Mouse (Mus musculus) lung, embryonic 14.5 days (tissue): ENCODE measurements at regions not wholly inside any gene's neighbourhood (a gene's known extent, or its start where the extent isn't known, plus 50 kb on each side); places are given as distances from the start of the nearest gene placed in this dataset.

Experiments
- ATAC-seq: fragments of 200-750 bp; cut with Nextera tagmentation; 2 replicates; pipeline ENCODE4 v1.8.0; 2017; ENCODE audit warnings: mild to moderate bottlenecking, moderate TSS enrichment, moderate library complexity; ENCODE audit not compliant: insufficient read depth
- DNase-seq: peaks from one replicate; pipeline ENCODE4 v3.0.0-alpha.2; 2015
- H3K27ac ChIP-seq: fragments of 300-500 bp; sonication (generic); 2 replicates; pipeline ENCODE4 v1.5.1; 2014; ENCODE audit warnings: low read depth, mild to moderate bottlenecking, moderate library complexity
- H3K27me3 ChIP-seq: fragments of 300-500 bp; sonication (generic); 2 replicates; pipeline ENCODE4 v1.6.1; 2014; ENCODE audit warnings: low read length, control low read depth; ENCODE audit not compliant: insufficient read depth
- H3K36me3 ChIP-seq: fragments of 300-500 bp; sonication (generic); 2 replicates; pipeline ENCODE4 v1.6.1; 2014; ENCODE audit warnings: control low read depth; ENCODE audit not compliant: insufficient read depth
- H3K4me1 ChIP-seq: fragments of 300-500 bp; sonication (generic); 2 replicates; pipeline ENCODE4 v1.6.1; 2014; ENCODE audit warnings: antibody characterized with exemption, control low read depth; ENCODE audit not compliant: insufficient read depth
- H3K4me2 ChIP-seq: fragments of 300-500 bp; sonication (generic); 2 replicates; pipeline ENCODE4 v1.6.1; 2014; ENCODE audit warnings: mild to moderate bottlenecking
- H3K4me3 ChIP-seq: fragments of 300-500 bp; sonication (generic); 2 replicates; pipeline ENCODE4 v1.5.1; 2014; ENCODE audit warnings: low read depth, low read length
- H3K9ac ChIP-seq: fragments of 300-500 bp; sonication (generic); 2 replicates; pipeline ENCODE4 v1.6.1; 2014
- H3K9me3 ChIP-seq: fragments of 300-500 bp; sonication (generic); 2 replicates; pipeline ENCODE4 v1.6.1; 2016; ENCODE audit warnings: low read depth, low read length, control low read depth
- CTCF ChIP-seq: IDR thresholded peaks from 2 replicates; pipeline ENCODE4 v1.5.1; 2016; ENCODE audit warnings: antibody characterized with exemption, low read depth
- WGBS: fragments of 180-500 bp; shearing (Covaris S2); extraction: QIAGEN DNeasy Blood & Tissue Kit; methylation state at CpG from one replicate; pipeline ENCODE4 v1.1.7; 2014; 5-methylcytosine and 5-hydroxymethylcytosine counted together

DNA sequence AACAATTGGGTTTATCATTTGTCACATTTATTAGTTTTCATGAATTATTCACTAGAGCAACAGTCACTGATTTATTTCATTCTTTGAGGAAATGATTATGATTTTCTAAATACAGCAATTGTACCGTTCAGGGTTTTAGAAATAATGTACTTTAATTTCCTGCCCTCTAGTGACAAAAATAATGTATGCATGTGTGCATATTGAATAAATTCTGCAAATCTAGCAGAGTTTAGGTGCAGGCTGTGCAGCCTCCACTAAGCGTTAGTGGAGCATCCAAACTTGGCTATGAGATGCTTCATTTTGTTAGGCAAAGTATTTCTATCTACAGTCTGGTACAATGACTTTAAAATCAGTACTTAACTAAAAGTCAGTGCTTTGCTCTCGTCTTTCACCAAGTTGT is 642.1 kb upstream of the A830018L16Rik start:
- 62% methylated on average over 3 of the region's 3 CpGs for WGBS
- peak; percentile 66 for DNase-seq

DNA sequence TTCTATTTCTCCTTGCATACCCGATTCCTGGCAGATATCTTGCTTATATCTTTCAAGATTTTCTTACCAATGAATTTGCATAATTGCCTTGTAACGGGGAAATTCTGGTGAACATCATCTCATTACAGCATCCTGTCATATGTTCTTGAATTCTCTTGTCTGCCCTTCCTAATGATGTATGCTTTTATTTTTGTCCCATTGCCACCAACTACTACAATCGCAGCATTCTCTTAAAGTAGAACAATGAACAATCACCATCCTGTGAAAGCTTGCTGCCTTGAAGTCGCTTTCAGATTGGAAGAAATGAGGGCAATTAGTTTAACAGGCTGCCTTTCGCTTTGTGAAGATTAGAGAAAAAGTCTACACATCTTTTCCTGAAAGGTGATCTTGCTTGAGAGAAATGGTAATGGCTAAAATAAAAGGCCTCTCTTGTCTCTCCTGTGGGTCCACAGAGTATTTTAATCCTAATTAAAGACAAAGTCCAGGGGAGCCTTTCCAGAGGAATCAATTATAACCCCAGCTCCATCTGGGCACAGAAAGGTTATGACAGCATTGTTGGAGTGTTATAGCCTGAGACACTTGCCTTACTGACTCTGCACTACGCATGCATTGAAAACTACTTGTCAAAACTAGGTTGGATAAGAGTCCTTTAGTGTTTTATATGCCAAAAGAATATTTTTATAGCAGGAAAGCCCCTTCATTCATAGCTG is 619.7 kb upstream of the A830018L16Rik start:
- no peak overlapping the region for H3K9ac ChIP-seq
- no peaks in the 10 kb centered on the region for H3K9me3 ChIP-seq
- DNase-seq, result no peak
- no peaks in the 10 kb centered on the region for H3K4me1 ChIP-seq
- H3K36me3 ChIP-seq, result no peaks in the 10 kb centered on the region
- H3K4me2 ChIP-seq, result no peak overlapping the region
- H3K27ac ChIP-seq, result no peak overlapping the region
- ATAC-seq, result no peak
- WGBS, result 73% methylated on average over 6 of the region's 6 CpGs
- H3K4me3 ChIP-seq, result no peak overlapping the region
- H3K27me3 ChIP-seq, result no peaks in the 10 kb centered on the region
- TF ChIP-seq CTCF, result no peak

More for the DNA sequence above, 642.1 kb upstream of the A830018L16Rik start:
- Histone ChIP-seq H3K9me3 (no peaks in the 10 kb centered on the region), H3K27me3 (no peaks in the 10 kb centered on the region), H3K27ac (no peak overlapping the region), H3K4me1 (no peaks in the 10 kb centered on the region), H3K4me2 (no peak overlapping the region), H3K36me3 (no peaks in the 10 kb centered on the region), H3K9ac (no peak overlapping the region), H3K4me3 (no peak overlapping the region)
- TF ChIP-seq CTCF, result peak; percentile 34; the same call in 1 of the 2 replicates
- no peak for ATAC-seq

DNA sequence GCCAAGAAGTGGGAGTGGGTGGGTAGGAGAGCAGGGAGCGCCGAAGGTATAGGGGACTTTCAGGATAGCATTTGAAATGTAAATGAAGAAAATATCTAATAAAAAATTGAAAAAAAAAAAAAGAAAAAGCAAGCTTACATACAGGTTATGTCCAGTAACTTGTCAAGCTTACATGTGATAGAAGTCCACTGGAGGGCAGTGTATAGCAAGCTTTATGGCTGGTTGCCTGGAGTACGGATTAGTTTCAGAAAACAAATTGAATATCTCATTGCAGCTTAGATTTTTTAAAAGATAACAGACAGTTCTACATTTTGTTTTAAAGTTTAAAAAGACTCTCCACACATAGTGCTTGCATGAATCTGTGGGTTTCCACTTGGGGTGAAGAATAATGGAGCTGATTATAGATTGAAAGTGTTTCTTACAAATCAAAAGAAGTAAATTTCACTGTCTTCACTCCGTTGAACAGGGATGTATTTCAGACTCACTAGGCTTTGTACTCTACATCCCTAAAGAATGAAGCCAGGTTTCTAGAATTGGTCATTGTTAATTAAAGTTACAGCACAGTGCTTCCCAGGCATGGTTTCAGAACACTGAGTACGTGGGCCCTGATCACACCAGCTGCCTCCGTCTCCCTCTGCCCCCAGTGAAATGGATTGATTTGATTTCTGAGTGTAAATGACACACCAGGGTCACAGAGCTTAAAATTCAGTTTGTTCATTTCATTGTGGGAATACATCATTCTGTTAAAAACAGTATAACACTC is 578.1 kb upstream of the A830018L16Rik start:
- no peaks in the 10 kb centered on the region for H3K36me3 ChIP-seq
- H3K9me3 ChIP-seq, result no peaks in the 10 kb centered on the region
- H3K27me3 ChIP-seq, result no peaks in the 10 kb centered on the region
- H3K9ac ChIP-seq, result no peak overlapping the region
- DNase-seq (peak; percentile 88), ATAC-seq (peak; percentile 69; the same call in 1 of the 2 replicates)
- 63% methylated on average over 6 of the region's 6 CpGs for WGBS
- no peak overlapping the region for H3K4me2 ChIP-seq
- no peak overlapping the region for H3K4me3 ChIP-seq
- no peaks in the 10 kb centered on the region for H3K4me1 ChIP-seq
- peak; percentile 68 for TF ChIP-seq CTCF
- no peak overlapping the region for H3K27ac ChIP-seq

- ATAC-seq, result no peak
- no peak overlapping the region for H3K27ac ChIP-seq
- WGBS, result 70% methylated on average over 2 of the region's 2 CpGs
- H3K4me2 ChIP-seq, result no peak overlapping the region
- TF ChIP-seq CTCF, result peak; percentile 55
- no peaks in the 10 kb centered on the region for H3K9me3 ChIP-seq
- no peak overlapping the region for H3K9ac ChIP-seq
- H3K4me3 ChIP-seq, result no peak overlapping the region
- H3K27me3 ChIP-seq, result no peaks in the 10 kb centered on the region
- peak; percentile 23 for DNase-seq
- no peaks in the 10 kb centered on the region for H3K36me3 ChIP-seq
- H3K4me1 ChIP-seq, result no peaks in the 10 kb centered on the region
These were observed 576.7 kb upstream of the A830018L16Rik start for GRCm38 (mm10) chr1:10837180-10837579.

DNA sequence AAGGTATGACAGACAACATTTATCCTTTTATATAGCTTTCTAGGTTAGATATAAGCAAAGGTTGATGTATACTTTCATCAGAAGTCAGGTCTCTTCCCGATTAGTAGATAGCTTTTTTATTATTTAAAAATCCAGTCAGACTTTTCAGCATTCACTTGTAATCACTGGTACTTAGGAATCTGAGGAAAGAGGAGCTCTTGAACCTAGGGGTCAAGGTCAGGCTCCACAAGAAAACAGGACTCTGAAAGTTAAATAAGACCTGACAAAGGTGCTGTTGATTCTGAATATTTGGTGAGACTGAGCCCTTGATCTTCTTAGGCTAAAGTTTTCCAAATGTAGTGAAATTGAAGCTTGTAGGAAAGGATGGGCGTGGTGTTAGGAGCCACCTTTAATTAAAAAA is 561.0 kb upstream of the A830018L16Rik start:
- no peak for TF ChIP-seq CTCF
- Histone ChIP-seq H3K4me3 (no peak overlapping the region), H3K9ac (no peak overlapping the region), H3K27me3 (no peaks in the 10 kb centered on the region), H3K4me1 (no peaks in the 10 kb centered on the region), H3K36me3 (no peaks in the 10 kb centered on the region), H3K27ac (no peak overlapping the region), H3K9me3 (no peaks in the 10 kb centered on the region), H3K4me2 (no peak overlapping the region)
- no peak for DNase-seq
- WGBS, result 58% methylated on average over 2 of the region's 2 CpGs
- ATAC-seq, result no peak

DNA sequence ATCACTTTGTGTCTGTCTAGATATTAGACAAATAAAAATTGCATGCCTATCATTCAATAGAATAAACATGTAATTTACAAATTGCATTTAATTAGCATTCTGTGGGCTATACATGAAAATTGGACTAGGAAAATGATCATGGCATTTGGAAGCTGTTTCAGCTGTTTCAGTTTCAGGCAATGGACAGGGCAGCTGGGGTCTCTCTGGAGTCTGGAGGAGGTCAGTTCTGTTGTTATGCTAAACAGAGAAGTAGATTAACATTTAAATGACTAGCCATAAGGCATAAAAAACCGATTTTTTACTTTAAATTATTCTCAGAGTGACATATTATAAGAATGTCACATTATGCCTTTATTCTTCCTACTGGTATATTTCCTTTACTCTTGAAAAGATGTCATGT is 559.4 kb upstream of the A830018L16Rik start:
- DNase-seq, result no peak
- Histone ChIP-seq H3K9me3 (no peaks in the 10 kb centered on the region), H3K36me3 (no peaks in the 10 kb centered on the region), H3K9ac (no peak overlapping the region), H3K4me3 (no peak overlapping the region), H3K4me2 (no peak overlapping the region), H3K4me1 (no peaks in the 10 kb centered on the region), H3K27ac (no peak overlapping the region), H3K27me3 (no peaks in the 10 kb centered on the region)
- 38% methylated on average over 1 of the region's 1 CpGs for WGBS
- ATAC-seq, result no peak
- TF ChIP-seq CTCF, result no peak

DNA sequence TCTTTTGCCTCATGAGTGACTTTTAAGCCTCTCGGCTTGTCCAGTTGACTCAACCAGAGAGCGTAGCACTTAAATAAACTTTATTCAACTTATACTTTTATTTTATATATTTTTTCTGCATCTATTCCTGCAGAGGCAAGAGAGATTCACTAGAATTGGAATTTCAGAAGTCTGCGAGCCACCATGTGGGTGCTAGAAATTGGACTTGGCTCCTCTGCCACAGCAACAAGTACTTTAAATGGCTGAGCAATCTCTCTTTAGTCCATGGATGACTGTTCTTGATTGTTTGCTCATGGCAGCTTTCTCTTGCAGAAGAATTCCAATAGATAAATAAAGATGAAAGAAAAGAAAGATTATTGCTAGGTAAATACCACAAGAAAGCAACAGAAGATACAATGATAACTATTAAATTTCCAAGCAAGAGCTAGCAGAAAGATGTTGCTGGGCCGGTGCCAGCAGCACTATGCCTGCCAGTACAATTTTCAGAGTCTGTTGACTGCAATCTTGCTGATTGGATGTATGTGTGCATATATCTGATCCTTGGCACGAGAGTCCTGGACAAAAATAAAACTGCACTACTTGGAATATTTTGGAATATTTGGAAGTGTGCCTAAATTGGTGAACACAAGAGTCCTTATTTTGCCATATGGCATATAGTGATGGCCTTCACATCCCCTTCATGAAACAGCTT is 542.6 kb upstream of the A830018L16Rik start:
- no peak overlapping the region for H3K4me3 ChIP-seq
- no peaks in the 10 kb centered on the region for H3K4me1 ChIP-seq
- no peaks in the 10 kb centered on the region for H3K36me3 ChIP-seq
- H3K9me3 ChIP-seq, result no peaks in the 10 kb centered on the region
- 74% methylated on average over 5 of the region's 5 CpGs for WGBS
- no peak for TF ChIP-seq CTCF
- no peak overlapping the region for H3K9ac ChIP-seq
- DNase-seq, result peak; percentile 65
- no peaks in the 10 kb centered on the region for H3K27me3 ChIP-seq
- H3K27ac ChIP-seq, result no peak overlapping the region
- H3K4me2 ChIP-seq, result no peak overlapping the region
- no peak for ATAC-seq
